Mouse (Mus musculus) kidney, adult 2 months (tissue): ENCODE measurements at regions not wholly inside any gene's neighbourhood (a gene's known extent, or its start where the extent isn't known, plus 50 kb on each side); places are given as distances from the start of the nearest gene placed in this dataset.

Experiments used
- CTCF ChIP-seq: fragments of 200-500 bp; conservative IDR thresholded peaks from 2 replicates; pipeline ENCODE4 v1.5.1; 2011; ENCODE audit warnings: low read depth, mild to moderate bottlenecking, control low read depth, low read length, moderate library complexity, mixed read lengths; ENCODE audit not compliant: insufficient read depth, insufficient read length
- POLR2A ChIP-seq: fragments of 200-500 bp; IDR thresholded peaks from one replicate; pipeline ENCODE4 v1.6.1; 2011; ENCODE audit warnings: low read depth, low read length, control low read depth

DNA sequence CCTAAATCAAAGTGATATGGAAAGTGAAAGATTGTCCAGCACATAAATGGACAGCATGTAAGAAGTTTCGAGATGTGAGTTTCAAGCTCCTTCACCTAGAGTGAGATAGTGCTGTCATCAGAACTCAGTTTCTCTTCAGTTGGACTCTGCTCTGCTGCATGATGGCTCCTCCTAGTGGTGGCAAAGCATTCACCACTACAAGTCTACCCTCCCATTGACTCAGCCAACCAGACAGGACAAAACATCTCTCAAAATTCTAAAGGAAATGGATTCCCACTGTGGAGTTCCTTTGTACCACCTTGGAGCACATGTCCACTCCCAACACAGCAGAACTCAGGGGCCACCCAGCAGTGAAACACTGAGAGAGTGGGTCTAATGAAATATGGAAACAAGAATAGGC lies 367.8 kb upstream of the Ngly1 start:
- TF ChIP-seq CTCF (peak; percentile 57), POLR2A (no peak)
